Mouse (Mus musculus) regulatory T cell (primary cell): ENCODE data around the gene Mdm2.

Experiments used
- in situ Hi-C: fragments of 300-600 bp; cut with MboI, MseI; formaldehyde crosslinking; loops from one replicate; pipeline ENCODE4 v1.15.1; 2025; ENCODE audit warnings: high pct_unique_total_duplicates

The Mdm2 gene

DNA sequence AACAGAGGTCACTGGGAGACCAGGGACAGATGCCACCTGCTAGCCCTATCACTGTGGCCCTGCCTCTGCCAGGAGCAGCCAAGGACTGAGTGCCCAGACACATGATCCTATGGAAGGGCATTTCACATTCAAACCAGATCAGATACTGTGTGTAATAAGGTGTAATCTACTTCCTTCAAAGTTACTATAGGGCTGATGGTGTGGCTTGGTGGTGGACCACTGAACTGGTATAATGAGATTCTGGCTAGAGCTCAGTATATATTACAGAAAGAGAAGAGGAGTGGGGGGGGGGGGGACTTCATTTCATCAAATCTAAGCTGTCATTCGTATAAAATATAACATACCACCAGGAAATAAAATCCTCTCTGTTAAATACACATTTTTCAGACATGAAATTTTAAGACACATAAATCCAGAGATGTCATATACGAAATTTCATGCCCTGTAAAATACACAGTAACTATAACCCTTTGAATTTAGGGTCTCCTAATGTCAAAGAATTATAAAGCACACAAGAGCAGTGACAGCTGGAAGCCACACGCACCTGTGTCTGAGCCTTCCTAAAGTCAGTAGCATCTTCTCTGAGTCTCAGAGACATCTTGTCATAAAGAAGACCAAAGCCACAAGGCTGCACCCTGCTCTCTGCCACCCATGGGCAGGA lies 36.1 kb downstream of the Mdm2 start:
- in situ Hi-C loops = loop anchor here (5.0 kb wide), 1 partner anchor 217 kb away; no protein-coding TSS in a partner anchor

DNA sequence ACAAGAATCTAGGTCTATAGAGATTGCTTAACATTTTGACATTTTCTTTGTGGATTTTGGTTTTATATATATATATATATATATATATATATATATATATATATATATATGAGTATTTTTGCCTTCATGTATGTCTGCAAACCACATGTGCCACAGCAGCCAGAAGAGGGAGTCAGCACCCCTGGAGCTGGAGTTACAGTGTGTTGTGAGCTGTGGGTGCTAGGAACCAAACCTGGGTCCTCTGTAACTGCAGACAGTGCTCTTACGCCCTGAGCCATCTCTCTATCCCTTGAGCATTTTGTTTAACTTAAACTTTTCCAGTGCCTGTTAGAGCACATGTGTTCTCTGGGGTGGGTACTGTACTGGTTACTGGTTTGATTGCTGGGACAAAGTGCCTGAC lies 36.6 kb downstream of the Mdm2 start:
- in situ Hi-C loops = no loop called here

GRCm38 (mm10) chr10:117672693-117673092 lies 37.9 kb downstream of the Mdm2 start:
- in situ Hi-C loops = no loop called here

DNA sequence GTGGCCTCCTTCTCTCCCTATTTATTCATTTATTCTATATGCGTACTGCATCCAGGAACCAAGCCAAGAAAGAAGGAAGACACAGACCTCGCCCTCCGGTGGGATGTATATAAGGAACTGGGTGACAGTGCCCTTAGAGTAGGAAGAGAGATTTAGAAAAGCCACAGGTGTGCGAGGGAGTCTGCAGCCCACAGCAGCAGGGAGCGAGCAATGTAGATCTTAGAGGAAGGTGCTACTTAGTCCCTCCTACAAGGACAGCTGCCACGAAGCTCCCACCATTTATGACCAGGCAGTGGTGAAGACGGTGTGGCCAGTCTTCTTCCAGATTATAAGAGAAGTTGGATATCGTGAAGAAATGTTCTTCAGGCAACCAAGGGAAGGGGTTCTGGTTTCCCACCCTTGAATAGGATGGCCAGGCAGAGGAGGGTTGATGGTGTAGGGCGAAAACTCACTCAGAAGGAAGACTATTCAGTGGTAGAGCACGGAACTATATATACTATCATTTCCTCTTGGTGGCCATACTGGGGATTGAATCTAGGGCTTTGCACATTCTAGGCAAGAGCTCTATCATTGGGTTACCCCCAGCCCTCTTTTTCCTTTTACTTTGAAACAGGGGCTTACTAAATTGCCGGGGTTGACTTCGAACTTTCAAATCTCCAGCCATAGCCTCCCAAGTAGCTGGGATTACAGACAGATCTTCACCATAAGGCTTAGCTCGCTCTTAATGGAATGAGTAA lies 38.5 kb downstream of the Mdm2 start:
- in situ Hi-C loops = no loop called here

GRCm38 (mm10) chr10:117671266-117671665 lies 39.3 kb downstream of the Mdm2 start:
- in situ Hi-C loops = no loop called here

DNA sequence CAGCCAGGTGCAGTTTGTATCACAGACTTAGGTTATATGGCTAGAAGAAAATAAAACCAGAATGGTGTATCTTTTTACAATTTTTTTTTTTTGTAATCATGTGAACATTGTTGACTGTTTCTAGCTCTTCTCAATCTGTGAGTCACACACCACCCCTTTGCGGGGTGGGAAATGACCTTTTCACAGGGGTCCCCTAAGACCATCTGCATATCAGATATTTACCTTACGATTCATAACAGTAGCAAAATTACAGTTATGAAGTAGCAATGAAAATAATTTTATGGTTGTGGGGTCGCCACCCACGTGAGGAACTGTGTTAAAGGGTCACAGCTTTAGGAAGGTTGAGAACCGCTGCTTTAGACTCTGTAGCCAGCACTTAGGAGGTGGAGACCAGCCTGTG lies 39.8 kb downstream of the Mdm2 start:
- in situ Hi-C loops = no loop called here

DNA sequence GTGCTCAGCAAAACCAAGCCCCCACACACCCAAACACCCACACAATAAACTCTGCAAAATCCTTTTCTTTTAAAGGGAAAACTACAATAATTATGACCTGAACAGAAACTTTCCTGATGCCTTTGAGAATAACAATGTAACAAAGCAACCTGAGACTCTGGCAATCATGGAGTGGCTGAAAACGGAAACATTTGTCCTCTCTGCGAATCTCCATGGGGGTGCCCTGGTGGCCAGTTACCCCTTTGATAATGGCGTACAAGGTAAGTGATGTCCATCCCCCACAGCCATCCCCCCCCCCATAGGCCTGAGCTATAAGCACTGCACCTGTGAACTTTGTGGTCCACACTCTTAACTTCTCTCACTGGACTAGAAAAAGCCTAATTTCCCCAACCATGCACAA lies 40.5 kb downstream of the Mdm2 start:
- in situ Hi-C loops = no loop called here

GRCm38 (mm10) chr10:117669449-117670090 lies 41.0 kb downstream of the Mdm2 start:
- in situ Hi-C loops = no loop called here

DNA sequence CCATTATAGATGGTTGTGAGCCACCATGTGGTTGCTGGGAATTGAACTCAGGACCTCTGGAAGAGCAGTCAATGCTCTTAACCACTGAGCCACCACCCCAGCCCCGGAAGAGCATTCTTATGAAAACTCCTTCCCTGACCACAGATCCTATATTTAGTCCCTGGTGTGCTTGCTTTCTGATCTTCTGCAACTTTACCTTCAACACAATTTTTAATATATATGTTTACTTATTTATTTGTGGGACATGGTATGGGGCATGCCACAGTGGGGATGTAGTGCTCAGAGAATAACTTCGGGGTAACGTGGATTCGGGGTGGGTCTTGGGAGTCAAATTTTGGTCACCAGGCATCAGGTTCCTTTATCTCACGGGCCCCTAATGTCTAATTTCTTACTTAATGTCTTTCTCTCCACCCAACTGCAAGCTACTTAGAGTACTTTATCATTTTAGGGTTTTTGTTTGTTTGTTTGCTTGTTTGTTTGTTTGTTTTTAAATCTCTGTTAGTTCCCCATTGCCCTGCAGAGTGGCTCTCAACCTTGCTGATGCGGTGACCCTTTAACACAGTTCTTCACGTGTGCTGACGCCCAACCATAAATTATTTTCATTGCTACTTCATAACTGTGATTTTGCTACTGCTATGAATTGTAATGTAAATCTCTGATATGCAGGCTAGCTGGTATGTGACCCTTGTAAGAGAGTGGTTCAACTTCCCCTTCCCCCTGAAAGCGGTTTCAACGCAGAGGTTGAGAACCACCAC lies 41.8 kb downstream of the Mdm2 start:
- in situ Hi-C loops = no loop called here

- in situ Hi-C loops = no loop called here
Measured at GRCm38 (mm10) chr10:117667663-117668507, 42.7 kb downstream of the Mdm2 start.

DNA sequence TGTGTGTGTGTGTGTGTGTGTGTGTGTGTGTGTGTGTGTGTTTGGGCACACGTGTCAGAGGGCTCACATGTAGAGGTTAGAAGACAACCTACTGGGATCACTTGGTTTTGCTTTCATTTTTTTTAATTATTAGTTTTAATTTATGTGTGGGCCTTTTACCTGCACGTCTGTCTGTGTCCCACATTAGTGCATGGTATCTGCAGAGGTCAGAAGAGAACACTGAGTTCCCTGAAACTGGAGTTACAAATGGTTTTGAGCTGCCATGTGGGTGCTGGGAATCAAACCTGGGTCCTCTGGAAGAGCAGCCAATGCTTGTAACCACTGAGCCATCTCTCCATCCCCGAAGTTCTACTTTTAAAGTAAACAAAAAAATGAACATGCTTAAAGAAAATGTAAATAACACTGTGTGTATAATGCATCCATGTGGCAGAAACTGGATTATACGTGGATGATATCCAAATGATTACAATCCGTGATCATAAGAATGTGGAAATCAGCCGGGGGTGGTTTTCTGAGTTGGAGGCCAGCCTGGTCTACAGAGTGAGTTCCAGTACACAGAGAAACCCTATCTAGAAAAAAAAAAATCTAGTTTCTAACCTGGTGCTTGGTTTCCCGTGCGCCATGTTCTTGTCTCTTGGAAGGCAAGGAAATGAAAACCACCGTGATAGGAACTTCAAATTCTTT lies 43.5 kb downstream of the Mdm2 start:
- in situ Hi-C loops = no loop called here

DNA sequence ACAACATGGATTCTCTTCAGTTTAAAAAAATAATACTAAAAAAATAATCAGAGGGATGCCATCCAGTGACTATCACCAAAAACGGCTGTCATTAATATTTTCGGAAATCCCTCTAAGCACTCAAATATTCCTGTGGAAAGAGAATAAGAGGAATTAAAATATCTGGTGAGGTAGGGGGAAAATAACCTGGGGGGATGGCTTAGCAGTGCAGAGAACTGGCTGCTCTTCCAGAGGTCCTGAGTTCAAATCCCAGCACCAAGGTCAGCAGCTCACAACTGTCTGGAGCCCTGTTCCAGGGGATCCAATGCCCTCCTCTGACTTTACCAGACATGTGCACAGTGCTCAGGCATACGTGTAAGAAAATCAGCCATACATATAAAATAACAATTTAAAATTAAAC lies 44.2 kb downstream of the Mdm2 start:
- in situ Hi-C loops = no loop called here

DNA sequence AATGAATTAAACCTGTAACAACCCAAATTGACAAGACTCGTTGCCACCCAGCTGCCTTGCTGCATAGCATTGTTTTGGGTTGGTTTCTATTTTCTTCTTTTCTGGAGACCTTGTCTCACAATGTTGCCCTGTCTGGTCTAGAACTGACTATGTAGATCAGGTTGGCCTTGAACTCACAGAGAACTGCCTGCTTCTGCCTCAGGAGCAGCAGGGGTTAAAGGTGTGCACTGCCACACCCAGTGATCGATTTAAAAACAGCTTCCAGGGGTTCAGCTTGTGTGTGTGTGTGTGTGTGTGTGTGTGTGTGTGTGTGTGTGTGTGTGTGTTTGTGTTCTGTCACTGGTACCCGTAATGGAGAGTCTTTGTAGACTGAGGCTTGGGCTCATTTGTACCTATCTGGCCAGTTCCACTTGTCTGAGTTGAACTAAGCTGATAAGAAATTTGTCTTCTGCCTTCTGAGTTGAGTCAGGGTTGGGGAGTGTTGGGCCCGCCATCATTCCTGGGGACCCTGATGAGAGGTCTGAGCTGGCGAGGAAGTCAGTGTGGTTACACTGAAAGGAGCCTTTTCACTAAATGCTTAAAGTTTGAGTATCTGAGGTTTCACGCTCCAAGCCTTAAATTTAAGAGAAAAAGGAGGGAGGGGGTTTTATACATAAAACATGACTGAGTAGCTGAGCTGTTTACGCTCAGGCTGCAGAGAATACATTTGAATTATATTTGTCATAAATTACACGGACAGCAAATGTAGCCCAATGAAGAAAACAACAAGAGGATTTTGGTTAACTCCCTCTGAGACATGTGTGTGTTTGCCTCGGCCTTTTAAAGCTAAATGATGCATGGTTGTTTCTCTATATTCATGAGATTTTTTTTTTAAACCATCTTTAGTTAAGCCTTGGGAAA lies 44.9 kb downstream of the Mdm2 start:
- in situ Hi-C loops = no loop called here

DNA sequence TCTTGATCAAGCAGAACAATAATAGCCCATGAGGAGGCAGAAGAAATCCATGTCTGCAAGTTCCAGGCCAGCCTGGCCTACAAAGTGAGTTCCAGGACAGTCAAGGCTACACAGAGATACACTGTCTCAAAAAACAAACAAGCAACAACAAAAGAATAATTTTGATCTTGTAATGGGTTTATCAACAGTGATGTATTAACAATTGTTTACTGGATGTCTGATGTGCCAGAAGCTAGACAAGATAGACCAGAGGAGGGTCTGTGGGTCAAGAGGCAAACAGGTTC lies 45.7 kb downstream of the Mdm2 start:
- in situ Hi-C loops = no loop called here

DNA sequence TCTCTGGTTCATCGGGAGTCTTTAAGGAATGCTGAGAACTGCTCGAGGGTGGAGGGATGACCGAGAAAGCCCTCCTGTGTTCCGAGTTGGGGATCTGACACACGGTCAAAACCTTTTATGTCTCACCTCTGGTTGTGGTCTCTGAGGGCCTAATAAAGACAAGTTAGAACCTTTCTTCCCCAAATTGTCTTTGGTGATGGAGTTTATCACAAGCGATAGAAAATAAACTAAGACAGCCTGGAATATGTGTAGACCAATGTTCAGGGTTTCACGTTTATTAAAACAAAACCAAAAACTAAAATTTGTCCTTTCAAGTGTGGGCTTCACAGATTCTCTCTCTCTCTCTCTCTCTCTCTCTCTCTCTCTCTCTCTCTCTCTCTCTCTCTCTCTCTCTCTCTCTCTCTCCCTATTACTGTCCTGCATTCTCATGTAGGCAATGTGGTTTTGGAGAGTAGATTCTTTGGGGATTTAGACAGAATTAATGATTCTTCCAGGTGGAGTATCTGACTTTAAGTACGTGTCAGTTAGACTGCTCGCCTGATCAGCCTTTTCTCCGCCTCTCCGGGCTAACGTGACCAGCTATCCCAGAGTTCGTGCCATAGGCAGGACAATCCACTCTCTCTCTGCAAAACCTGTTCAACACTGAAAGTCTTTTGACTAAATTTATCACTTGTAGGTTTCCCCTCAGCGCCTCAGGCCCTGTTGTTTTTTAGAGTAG lies 46.2 kb downstream of the Mdm2 start:
- in situ Hi-C loops = no loop called here

GRCm38 (mm10) chr10:117663865-117664200 lies 46.7 kb downstream of the Mdm2 start:
- in situ Hi-C loops = no loop called here

DNA sequence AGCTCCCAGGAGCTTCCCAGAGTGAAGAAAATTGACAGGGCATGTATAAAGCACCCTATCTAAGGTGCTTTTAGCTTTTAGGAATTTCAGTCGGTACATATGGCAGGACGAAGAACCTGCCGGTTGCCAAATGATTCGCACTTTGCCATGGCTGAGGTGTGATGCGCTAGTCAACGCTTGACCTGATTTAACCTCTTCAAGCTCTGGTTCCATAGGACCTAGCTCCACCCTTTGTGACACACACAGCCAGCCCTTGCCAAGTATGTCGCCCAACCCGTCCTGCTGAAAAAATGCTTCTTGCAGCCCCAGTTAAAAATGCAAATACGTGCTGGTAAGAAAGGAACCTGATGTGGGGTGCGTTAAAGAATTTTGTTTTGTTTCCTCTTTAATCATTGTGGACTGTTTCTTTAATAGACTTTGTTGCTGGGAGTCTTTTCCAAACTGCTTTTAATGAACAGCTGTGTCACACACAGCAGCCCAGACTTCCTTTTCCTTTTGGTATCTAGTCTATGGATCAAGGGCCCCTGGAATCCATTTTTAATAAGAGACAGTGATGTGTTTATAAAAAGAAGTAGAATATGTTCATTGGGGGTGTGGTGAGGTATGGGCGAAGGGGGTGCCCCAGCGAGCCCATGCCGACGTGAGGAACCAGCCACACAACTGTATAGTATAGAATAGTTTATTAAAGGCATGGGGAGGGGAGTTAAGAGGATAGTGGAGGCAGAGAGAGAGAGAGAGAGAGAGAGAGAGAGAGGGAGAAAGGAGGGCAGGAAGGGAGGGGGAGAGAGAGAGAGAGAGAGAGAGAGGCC lies 47.3 kb downstream of the Mdm2 start:
- in situ Hi-C loops = no loop called here

DNA sequence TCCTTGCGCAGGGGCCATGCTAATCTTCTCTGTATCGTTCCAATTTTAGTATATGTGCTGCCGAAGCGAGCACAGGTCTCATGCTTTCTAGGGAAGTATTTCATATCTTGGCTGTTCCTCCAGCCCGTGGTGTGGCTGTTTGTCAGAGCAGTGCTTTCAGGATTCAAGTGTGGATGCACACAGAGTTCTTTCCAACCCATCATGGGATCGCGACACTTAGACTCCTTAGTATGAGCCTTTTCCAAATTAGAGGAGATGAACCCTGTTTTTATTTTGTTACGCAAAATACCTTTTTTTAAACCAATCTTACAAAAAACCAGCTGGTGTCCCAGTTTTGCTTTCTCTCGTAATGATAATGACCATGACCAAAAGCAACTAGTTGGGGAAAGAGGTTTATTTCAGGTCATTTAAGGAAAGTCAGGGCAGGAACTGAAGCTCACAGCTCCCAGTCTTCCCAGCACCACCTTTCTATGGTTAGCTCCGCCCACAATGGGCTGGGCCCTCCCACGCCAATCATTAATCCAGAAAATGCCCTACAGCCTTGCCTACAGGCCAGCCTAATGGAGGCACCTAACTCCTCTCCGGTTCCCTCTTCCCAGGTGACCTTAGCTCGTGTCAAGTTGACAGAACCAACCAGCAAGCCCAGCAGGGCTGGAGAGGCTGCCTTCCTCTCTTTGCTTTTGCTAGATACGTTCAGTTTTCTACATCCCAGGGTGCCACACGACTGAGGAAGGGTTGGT lies 48.1 kb downstream of the Mdm2 start:
- in situ Hi-C loops = no loop called here
